Mouse (Mus musculus): ENCODE results near the gene Htr3b. TPM values are rescaled to one million over a fixed set of nuclear protein-coding genes. Genes with fewer than 3 reads are reported as not detected.
A peak's percentile ranks its signal among the peaks of the same experiment; 100 is the strongest.

Gene Htr3b
- polyA plus RNA-seq, 1 experiment: not detected

- H3K4me1 ChIP-seq (ENCODE audit: control insufficient read depth, insufficient read depth, low read length): no peaks in the 10 kb centered on the region
- TF ChIP-seq POLR2A (IDR thresholded peaks at IDR 0.05; ENCODE audit: borderline replicate concordance, insufficient read depth, low read length) (no peak), CTCF (IDR thresholded peaks at IDR 0.05; ENCODE audit: borderline replicate concordance, insufficient read depth, low read depth, low read length) (peak; percentile 76)
- peak; percentile 44 to 66 for DNase-seq
- H3K27ac ChIP-seq (ENCODE audit: insufficient read depth, low read length): no peak overlapping the region
- H3K4me3 ChIP-seq (replicated peaks; ENCODE audit: insufficient read depth, low read depth, low read length): no peak overlapping the region
- WGBS: 27% methylated on average over 3 of the region's 3 CpGs
- no peaks in the 10 kb centered on the region for H3K27me3 ChIP-seq (ENCODE audit: control insufficient read depth, insufficient read depth, low read length)
Measured at GRCm38 (mm10) chr9:48893986-48894385, 70.8 kb downstream of the Htr3b start.

- DNase-seq: no peak
- TF ChIP-seq CTCF (IDR thresholded peaks at IDR 0.05; ENCODE audit: borderline replicate concordance, insufficient read depth, low read depth, low read length): no peak
- TF ChIP-seq POLR2A (IDR thresholded peaks at IDR 0.05; ENCODE audit: borderline replicate concordance, insufficient read depth, low read length): no peak
- 51% methylated on average over 7 of the region's 7 CpGs for WGBS
- H3K4me3 ChIP-seq (replicated peaks; ENCODE audit: insufficient read depth, low read depth, low read length): no peak overlapping the region
- no peaks in the 10 kb centered on the region; the same call in 1 of the 2 replicates for H3K27me3 ChIP-seq (ENCODE audit: control insufficient read depth, insufficient read depth, low read length)
- no peak overlapping the region for H3K27ac ChIP-seq (ENCODE audit: insufficient read depth, low read length)
- no peaks in the 10 kb centered on the region for H3K4me1 ChIP-seq (ENCODE audit: control insufficient read depth, insufficient read depth, low read length)
Measured at GRCm38 (mm10) chr9:48889093-48889492, 75.7 kb downstream of the Htr3b start.

Other genes with a start within 250 kb of the Htr3b start
- 5.0 and 8.5 TPM in 2 replicates for gene Zbtb16, start 128.8 kb downstream of the Htr3b start, polyA plus RNA-seq (2012; rRNA removed)
- gene Htr3a, start 53.9 kb downstream of the Htr3b start, polyA plus RNA-seq (2012; rRNA removed): 1.6 and 1.8 TPM in 2 replicates
- gene Usp28, start 20.4 kb upstream of the Htr3b start, polyA plus RNA-seq (2012; rRNA removed): 78.3 and 94.3 TPM in 2 replicates
- 32.7 and 33.3 TPM in 2 replicates for gene Zw10, start 90.6 kb upstream of the Htr3b start, polyA plus RNA-seq (2012; rRNA removed)
- gene Tmprss5, start 116.3 kb upstream of the Htr3b start, polyA plus RNA-seq (2012; rRNA removed): 7.3 and 8.4 TPM in 2 replicates